Mouse (Mus musculus) lung, postnatal 0 days (tissue): ENCODE results near the gene Trim44.

Experiments used
- CTCF ChIP-seq: IDR thresholded peaks from 2 replicates; pipeline ENCODE4 v1.5.1; 2016; ENCODE audit warnings: antibody characterized with exemption, mild to moderate bottlenecking
- EP300 ChIP-seq: IDR thresholded peaks from 2 replicates; pipeline ENCODE4 v1.6.1; 2016; ENCODE audit warnings: antibody characterized with exemption, mild to moderate bottlenecking, control low read depth

DNA sequence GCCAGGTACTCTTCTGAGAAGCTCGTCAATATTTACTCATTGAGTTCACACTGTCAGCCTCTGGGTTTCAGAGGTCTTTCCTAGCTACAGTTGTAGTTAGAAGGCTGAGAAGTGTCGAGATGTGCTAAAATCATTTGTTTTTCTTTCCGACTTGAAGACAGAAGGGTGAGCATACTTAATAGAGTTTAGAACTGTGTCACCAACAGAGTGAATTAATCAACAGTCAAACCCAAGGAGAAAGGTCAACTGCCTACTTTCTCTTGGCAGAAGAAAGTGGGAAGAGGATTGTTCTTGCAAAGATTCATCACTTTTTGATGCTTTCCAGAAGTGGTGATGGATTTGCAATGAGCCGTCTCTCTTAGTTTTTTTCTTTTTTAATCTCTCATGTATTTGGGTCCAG is 39.2 kb upstream of the Trim44 start:
- TF ChIP-seq CTCF (no peak), EP300 (no peak)
